Mouse (Mus musculus) myocyte (in vitro differentiated cells): ENCODE measurements around the gene Chpf2. TPM values are rescaled to one million over a fixed set of nuclear protein-coding genes. Genes with fewer than 3 reads are reported as not detected.

ENCODE experiments used
- H3K27me3 ChIP-seq: one replicate; pipeline ENCODE4 v1.6.1; 2011; ENCODE audit not compliant: control insufficient read depth, insufficient read depth, insufficient read length
- H3K36me3 ChIP-seq: one replicate; pipeline ENCODE4 v1.6.1; 2011; ENCODE audit not compliant: control insufficient read depth, insufficient read depth
- H3K4me2 ChIP-seq: one replicate; pipeline ENCODE4 v1.6.1; 2011; ENCODE audit warnings: low read depth, control low read depth
- H3K4me3 ChIP-seq: one replicate; pipeline ENCODE4 v1.5.1; 2011; ENCODE audit warnings: mild to moderate bottlenecking, control low read depth, moderate library complexity
- H3K79me2 ChIP-seq: one replicate; pipeline ENCODE4 v1.6.1; 2011; ENCODE audit not compliant: control insufficient read depth, insufficient read depth
- H3ac ChIP-seq: one replicate; pipeline ENCODE4 v1.6.1; 2011; ENCODE audit not compliant: control insufficient read depth, insufficient read length
- CEBPB ChIP-seq: IDR thresholded peaks from 2 replicates; pipeline ENCODE4 v1.6.1; 2011; ENCODE audit warnings: mild to moderate bottlenecking, moderate library complexity; ENCODE audit not compliant: poor library complexity, insufficient read depth, severe bottlenecking
- E2F4 ChIP-seq: IDR thresholded peaks from one replicate; pipeline ENCODE4 v1.6.1; 2011; ENCODE audit warnings: mild to moderate bottlenecking, control low read depth, moderate library complexity; ENCODE audit not compliant: insufficient read depth
- MAX ChIP-seq: IDR thresholded peaks from one replicate; pipeline ENCODE4 v1.6.1; 2011; ENCODE audit warnings: low read depth, mild to moderate bottlenecking, control low read depth
- MYOD1 ChIP-seq, 3 experiments: IDR thresholded peaks; one replicate each; pipeline ENCODE4 v1.6.1; 2011; ENCODE audit warnings: control low read depth in 2 of 3, low read depth in 2 of 3, mild to moderate bottlenecking in 2 of 3, moderate library complexity in 1 of 3; ENCODE audit not compliant: insufficient read length in 2 of 3, control insufficient read depth in 1 of 3
- MYOG ChIP-seq, 3 experiments: IDR thresholded peaks; one replicate each; pipeline ENCODE4 v1.6.1; 2011; ENCODE audit warnings: control low read depth in 2 of 3, low read depth in 2 of 3, mild to moderate bottlenecking in 2 of 3; ENCODE audit not compliant: insufficient read length in 2 of 3, control insufficient read depth in 1 of 3, insufficient read depth in 1 of 3
- POLR2A ChIP-seq: IDR thresholded peaks from one replicate; pipeline ENCODE4 v1.6.1; 2011; ENCODE audit warnings: low read depth, mild to moderate bottlenecking, control low read depth, moderate library complexity; ENCODE audit not compliant: insufficient read length
- POLR2AphosphoS2 ChIP-seq: IDR thresholded peaks from one replicate; pipeline ENCODE4 v1.6.1; 2011; ENCODE audit warnings: low read depth, control low read depth; ENCODE audit not compliant: insufficient read length
- REST ChIP-seq: IDR thresholded peaks from one replicate; pipeline ENCODE4 v1.6.1; 2011; ENCODE audit warnings: mild to moderate bottlenecking, control low read depth, moderate library complexity; ENCODE audit not compliant: insufficient read depth, insufficient read length
- SRF ChIP-seq: IDR thresholded peaks from one replicate; pipeline ENCODE4 v1.6.1; 2011; ENCODE audit warnings: low read depth; ENCODE audit not compliant: control insufficient read depth, insufficient read length
- TCF12 ChIP-seq: IDR thresholded peaks from one replicate; pipeline ENCODE4 v1.6.1; 2011; ENCODE audit warnings: mild to moderate bottlenecking, control low read depth; ENCODE audit not compliant: poor library complexity, insufficient read depth, severe bottlenecking
- TCF3 ChIP-seq: IDR thresholded peaks from one replicate; pipeline ENCODE4 v1.6.1; 2011; ENCODE audit warnings: low read depth, control low read depth; ENCODE audit not compliant: insufficient read length
- USF1 ChIP-seq: IDR thresholded peaks from one replicate; pipeline ENCODE4 v1.6.1; 2011; ENCODE audit warnings: low read depth, mild to moderate bottlenecking, control low read depth, moderate library complexity
- polyA plus RNA-seq: library from polyadenylated mRNA; unstranded; fragments of >200 nt; fragmentation: generic; extraction: Trizol; gene quantifications from one replicate; pipeline ENCODE4 v1.2.1, GENCODE M21; 2012; ENCODE audit warnings: missing spikeins

Chpf2 gene
- polyA plus RNA-seq, 1 experiment: 39.5 TPM

GRCm38 (mm10) chr5:24556709-24557108 is 29.8 kb upstream of the Chpf2 start, which contains the start of gene 4931409K22Rik:
4931409K22Rik (minus strand) TSS chr5:24556809.
- H3K4me2 ChIP-seq: no peak within 1 kb of the TSS
- H3ac ChIP-seq: no peak within 1 kb of the TSS
- TF ChIP-seq SRF (no peak), USF1 (no peak), TCF12 (no peak), CEBPB (no peak), TCF3 (no peak), E2F4 (no peak), MYOD1 (IDR thresholded peaks at IDR 0.05; ENCODE audit: control insufficient read depth in 1 of 3, insufficient read length in 2 of 3, low read depth in 2 of 3) (no peak), REST (no peak), MAX (no peak), POLR2A (no peak), POLR2AphosphoS2 (no peak), MYOG (IDR thresholded peaks at IDR 0.05; ENCODE audit: control insufficient read depth in 1 of 3, insufficient read depth in 1 of 3, insufficient read length in 2 of 3, low read depth in 2 of 3) (no peak)
- peaks cover 35% of the 10 kb centered on the region for H3K27me3 ChIP-seq
- H3K4me3 ChIP-seq: no peak within 1 kb of the TSS
- H3K79me2 ChIP-seq: no peaks in the 10 kb centered on the region
- no peaks in the 10 kb centered on the region for H3K36me3 ChIP-seq

GRCm38 (mm10) chr5:24575948-24576347 is 10.6 kb upstream of the Chpf2 start:
- Histone ChIP-seq H3K36me3 (peaks cover 39% of the 10 kb centered on the region), H3K4me2 (peak overlapping the region; percentile 96), H3K27me3 (no peaks in the 10 kb centered on the region), H3K79me2 (peaks cover 27% of the 10 kb centered on the region), H3ac (no peak overlapping the region), H3K4me3 (peak overlapping the region; percentile 87)
- no peak for TF ChIP-seq MYOG (IDR thresholded peaks at IDR 0.05; ENCODE audit: control insufficient read depth in 1 of 3, insufficient read depth in 1 of 3, insufficient read length in 2 of 3, low read depth in 2 of 3)
- TF ChIP-seq TCF12: no peak
- TF ChIP-seq POLR2A: no peak
- TF ChIP-seq CEBPB: no peak
- TF ChIP-seq USF1: no peak
- TF ChIP-seq MYOD1 (IDR thresholded peaks at IDR 0.05; ENCODE audit: control insufficient read depth in 1 of 3, insufficient read length in 2 of 3, low read depth in 2 of 3): no peak
- no peak for TF ChIP-seq E2F4
- no peak for TF ChIP-seq MAX

DNA sequence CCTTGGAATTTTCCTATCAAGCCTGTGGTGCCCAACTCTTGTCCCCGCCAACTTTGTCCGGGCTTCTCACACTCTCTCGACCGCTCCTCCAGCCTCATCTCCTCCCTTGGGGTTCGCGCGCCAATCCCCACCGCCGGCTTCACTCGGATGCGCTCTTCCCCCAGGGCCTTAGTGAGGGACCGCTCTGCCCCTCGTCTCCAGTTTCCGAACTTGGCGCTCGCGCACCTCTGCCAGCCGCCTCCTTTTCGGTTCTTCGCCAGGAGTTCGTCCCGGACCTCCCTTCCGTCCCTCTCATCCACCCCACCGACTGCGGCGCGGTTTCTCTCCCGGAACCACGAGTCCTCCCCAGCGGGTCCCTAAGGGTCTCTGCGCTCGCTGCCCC is 9.7 kb upstream of the Chpf2 start:
- Histone ChIP-seq H3ac (peak overlapping the region; percentile 77), H3K79me2 (peaks cover 27% of the 10 kb centered on the region), H3K27me3 (no peaks in the 10 kb centered on the region), H3K4me2 (peak overlapping the region; percentile 96), H3K36me3 (peaks cover 31% of the 10 kb centered on the region), H3K4me3 (peak overlapping the region; percentile 87)
- TF ChIP-seq CEBPB (no peak), E2F4 (no peak), TCF12 (no peak), MAX (no peak), MYOD1 (IDR thresholded peaks at IDR 0.05; ENCODE audit: control insufficient read depth in 1 of 3, insufficient read length in 2 of 3, low read depth in 2 of 3) (no peak), REST (no peak), POLR2AphosphoS2 (no peak), MYOG (IDR thresholded peaks at IDR 0.05; ENCODE audit: control insufficient read depth in 1 of 3, insufficient read depth in 1 of 3, insufficient read length in 2 of 3, low read depth in 2 of 3) (no peak), USF1 (no peak), TCF3 (no peak), SRF (no peak), POLR2A (no peak)

DNA sequence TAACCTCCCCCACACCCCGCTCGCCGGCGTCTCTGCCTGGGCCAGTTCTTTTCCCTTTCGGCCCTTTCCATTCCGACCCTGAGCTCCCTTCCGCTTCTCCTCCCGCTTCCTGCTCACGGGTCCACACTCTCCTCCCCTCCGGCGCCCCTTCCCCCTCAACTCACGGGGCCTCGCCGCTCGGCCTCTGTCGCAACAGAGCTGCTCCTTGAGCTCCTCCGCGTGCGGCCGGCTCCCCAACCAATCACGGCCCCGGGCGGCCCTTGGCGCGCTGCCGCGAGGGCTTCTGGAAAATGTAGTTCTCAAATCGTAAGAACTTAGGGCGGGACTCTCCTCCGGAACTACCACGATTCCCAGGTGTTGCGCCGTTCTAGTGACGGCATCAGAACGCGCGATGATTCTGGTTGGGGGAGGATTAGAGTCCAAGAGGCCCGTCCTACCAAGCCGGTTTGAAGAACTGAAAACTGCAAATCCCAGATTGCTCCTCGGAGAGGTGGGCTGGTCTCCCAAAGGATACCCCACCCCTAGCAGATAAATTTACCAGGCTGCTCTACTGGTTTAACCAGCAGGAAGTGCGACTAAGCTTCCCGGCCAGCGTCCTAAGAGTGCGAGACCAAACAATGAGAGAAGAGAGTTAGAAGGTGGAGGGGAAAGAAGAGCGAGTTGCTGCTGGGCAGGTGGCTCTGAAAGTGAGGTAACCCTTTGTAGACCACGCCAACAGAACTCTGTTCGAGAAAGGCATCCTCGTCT is 9.2 kb upstream of the Chpf2 start, which contains the start of gene Abcf2:
Abcf2 (minus strand) TSS at position 285 of the 747 bp plus-strand sequence.
- peak within 1 kb of the TSS; percentile 99 for H3K4me2 ChIP-seq
- no peaks in the 10 kb centered on the region for H3K27me3 ChIP-seq
- TF ChIP-seq REST (no peak), USF1 (no peak), POLR2AphosphoS2 (peak; percentile 92), MYOD1 (IDR thresholded peaks at IDR 0.05; ENCODE audit: control insufficient read depth in 1 of 3, insufficient read length in 2 of 3, low read depth in 2 of 3) (peak in 1 of 3 experiments; percentile 10), MYOG (IDR thresholded peaks at IDR 0.05; ENCODE audit: control insufficient read depth in 1 of 3, insufficient read depth in 1 of 3, insufficient read length in 2 of 3, low read depth in 2 of 3) (peak in 1 of 3 experiments; percentile 49), TCF12 (no peak), POLR2A (peak; percentile 94), SRF (peak; percentile 37), E2F4 (peak; percentile 26), CEBPB (peak; percentile 41; the same call in 1 of the 2 replicates), MAX (no peak), TCF3 (no peak)
- H3ac ChIP-seq: peak within 1 kb of the TSS; percentile 77
- H3K4me3 ChIP-seq: peak within 1 kb of the TSS; percentile 87
- peaks cover 27% of the 10 kb centered on the region for H3K79me2 ChIP-seq
- H3K36me3 ChIP-seq: peaks cover 27% of the 10 kb centered on the region
